Mouse (Mus musculus): ENCODE measurements around the gene Ppil6.

DNA sequence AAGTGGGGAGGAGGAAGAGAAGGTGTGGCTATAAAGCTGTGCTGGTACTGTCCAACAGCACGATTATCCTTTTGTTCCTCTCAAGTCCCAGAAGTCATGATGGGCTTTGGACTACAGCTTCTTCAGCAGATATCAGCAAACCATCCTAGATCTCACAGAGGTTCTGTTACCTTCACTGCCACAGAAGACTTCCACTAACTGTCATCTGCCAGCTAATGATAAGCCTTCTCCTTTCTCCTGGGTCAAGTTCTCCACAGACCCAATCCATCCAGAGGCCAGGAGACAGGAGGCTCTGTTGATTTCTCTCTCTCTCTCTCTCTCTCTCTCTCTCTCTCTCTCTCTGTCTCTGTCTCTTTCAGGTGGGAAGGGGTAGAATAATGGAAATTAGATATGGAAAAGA lies 42.0 kb upstream of the Ppil6 start:
- TF ChIP-seq POLR2A (IDR thresholded peaks at IDR 0.05; ENCODE audit: control insufficient read depth, extremely low read depth, insufficient read depth, low read length, poor library complexity) (no peak), CTCF (IDR thresholded peaks at IDR 0.05; ENCODE audit: borderline replicate concordance, control insufficient read depth, extremely low read depth, insufficient read depth, low read length, poor library complexity) (no peak)

All from thymus, adult 2 months (tissue).